Mouse (Mus musculus) stomach, postnatal 0 days (tissue): Measurements from ENCODE around the gene Tsnax.

ENCODE experiments used
- CTCF ChIP-seq: IDR thresholded peaks from 2 replicates; pipeline ENCODE4 v1.5.1; 2016; ENCODE audit warnings: antibody characterized with exemption, low read depth, mild to moderate bottlenecking, moderate library complexity
- EP300 ChIP-seq: optimal IDR thresholded peaks from 2 replicates; pipeline ENCODE3; 2016; ENCODE audit warnings: antibody characterized with exemption

GRCm38 (mm10) chr8:125053505-125054435 is 41.0 kb downstream of the Tsnax start, which contains the start of gene Disc1:
- TF ChIP-seq EP300, result no peak
- peak; percentile 11 for TF ChIP-seq CTCF
